Mouse (Mus musculus) cerebellum, adult 11-12 months (tissue): ENCODE measurements at regions not wholly inside any gene's neighbourhood (a gene's known extent, or its start where the extent isn't known, plus 50 kb on each side); places are given as distances from the start of the nearest gene placed in this dataset.

Experiments
- DNase-seq: peaks from one replicate; pipeline ENCODE4 v3.0.0; 2022

DNA sequence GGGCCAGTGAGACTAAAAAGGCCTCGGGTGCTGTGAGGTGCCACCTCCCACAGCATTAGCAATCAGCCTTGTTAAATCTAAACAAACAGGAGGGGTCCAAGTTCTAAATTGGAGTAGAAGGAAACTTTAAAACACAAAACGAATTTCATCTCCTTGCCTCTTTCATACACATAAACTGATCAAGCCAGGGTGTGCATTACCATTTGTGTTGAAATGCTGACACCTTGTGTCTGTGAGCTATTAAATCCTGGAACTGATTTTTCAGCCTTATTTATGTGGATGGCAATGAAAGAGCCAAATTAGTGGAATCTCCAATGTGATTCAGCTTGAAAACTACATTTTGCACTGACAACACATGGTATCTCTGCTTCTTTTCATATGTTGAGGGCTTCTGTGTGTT lies 114.8 kb downstream of the Pcsk1 start:
- DNase-seq, result no peak

DNA sequence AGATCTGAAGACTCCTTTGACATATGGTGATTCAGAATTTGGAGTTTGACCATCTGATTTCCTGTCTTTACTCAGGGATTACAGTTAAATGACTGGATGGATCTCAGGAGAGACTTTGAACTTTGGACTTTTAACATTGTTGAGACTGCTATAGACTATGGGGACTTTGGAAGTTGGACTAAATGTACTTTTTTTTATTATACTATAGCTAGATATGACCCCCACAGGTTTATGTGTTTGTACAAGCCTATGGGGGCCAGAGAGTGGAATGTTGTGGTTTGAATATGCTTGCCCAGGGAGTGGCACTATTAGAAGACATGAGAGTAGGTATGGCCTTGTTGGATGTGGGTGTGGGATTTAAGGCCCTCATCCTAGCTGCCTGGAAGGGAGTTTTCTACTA lies 134.3 kb downstream of the Pcsk1 start:
- no peak for DNase-seq

DNA sequence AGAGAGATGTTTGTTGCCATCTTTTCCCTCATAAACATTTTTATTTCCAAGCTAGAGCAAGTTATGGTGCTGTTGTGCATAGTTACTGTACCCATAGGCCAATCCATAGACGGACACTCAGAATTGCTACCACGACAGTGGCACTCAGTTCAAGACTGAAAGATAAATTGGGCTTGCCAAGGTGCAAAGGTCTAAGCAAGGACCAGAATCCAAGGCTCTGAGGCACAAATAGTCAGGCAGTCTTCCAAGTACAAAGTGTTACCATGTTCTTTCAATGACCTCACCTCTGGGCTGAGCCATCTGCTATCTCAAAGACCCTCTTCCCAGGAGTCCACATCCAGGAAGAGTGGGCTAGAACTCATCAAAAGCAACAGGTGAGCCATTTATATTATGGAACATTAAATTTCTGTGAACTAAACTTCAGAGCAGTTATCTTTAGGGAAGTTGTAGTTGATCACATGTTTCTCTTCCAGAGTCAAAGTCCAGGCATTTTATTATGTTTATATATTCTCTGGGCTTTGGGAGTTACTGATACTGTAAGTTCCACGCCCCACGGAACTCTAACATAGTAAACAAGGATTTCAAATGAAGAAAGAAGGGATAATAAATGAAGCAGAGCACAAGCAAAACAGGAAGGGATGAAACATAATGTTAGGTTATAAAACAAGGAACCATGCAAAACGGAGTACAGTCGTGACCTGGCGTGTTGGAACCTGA lies 136.1 kb downstream of the Pcsk1 start:
- no peak for DNase-seq

DNA sequence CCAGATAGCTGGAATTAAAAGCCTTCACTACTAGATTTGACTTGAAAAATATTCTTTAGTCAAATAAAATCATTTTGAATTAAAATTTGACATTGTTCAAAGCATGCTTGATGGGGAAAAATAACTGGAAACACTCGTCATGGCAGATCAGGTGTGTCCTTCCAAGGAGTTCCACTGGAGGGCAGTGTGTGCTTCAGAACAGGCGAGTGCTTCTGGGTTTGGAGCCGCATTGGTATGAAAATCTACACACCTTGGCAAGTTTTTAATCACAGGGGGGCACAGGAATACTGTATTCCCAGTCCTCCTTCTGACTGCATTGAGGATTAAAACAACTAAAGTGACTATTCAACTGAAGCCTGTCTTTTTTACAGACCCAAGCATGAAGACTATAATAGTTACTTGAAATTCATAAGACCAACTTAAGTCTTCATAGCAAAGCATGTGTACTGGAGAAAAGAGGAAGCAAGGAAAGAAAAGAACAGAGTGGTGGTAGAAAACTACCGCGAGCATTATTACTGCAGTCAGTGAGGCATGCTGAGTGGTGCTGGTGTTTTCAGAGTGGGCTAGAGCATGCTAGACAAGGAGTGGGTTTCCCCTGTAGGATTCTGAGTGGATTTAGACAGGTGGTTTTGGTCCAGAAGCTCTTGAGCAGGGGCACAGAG lies 138.1 kb downstream of the Pcsk1 start:
- DNase-seq, result peak; percentile 5

DNA sequence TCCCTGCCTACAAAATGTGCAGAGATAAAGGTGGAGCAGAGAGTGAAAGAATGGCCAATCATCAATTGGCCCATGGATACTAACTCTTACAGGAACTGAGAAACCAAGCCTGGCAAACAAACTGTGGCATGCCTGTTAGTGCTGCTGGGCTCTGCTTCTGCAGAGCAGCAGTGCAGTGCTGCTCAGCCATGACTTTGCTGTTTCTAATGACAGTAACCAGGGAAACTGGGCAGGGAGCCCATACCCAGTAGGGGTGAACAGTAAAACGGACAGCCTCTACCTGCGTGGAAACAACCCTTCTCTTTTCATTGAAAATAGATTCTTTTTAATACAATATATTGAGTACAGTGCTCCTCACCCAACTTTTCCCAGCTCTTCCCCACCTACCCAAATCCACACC lies 146.8 kb downstream of the Pcsk1 start:
- DNase-seq, result no peak
